Comparison of ENCODE assay signal across 34 mouse cellular contexts in genomic region chr2:80374892-80375291, GRCm38 (mm10).
"Had no signal": no experiment of that assay in that cellular context is flagged by ENCODE, and none has a peak within 500 bp of the region (broad histone marks: within the 10 kb centered on the region; RNA-seq: fewer than 3 reads in every experiment).

No protein-coding gene starts in this region.

- H3K4me1 ChIP-seq: heart, embryonic 12.5 days; heart, embryonic 13.5 days; heart, embryonic 15.5 days; hindbrain, embryonic 10.5 days; hindbrain, embryonic 12.5 days; hindbrain, embryonic 13.5 days; hindbrain, embryonic 15.5 days; intestine, embryonic 15.5 days; kidney, embryonic 15.5 days had no signal

- H3K27ac ChIP-seq: heart, embryonic 13.5 days; heart, embryonic 15.5 days; hindbrain, embryonic 10.5 days; hindbrain, embryonic 12.5 days; hindbrain, embryonic 13.5 days; hindbrain, embryonic 14.5 days; hindbrain, embryonic 15.5 days; hindbrain, postnatal 0 days; intestine, embryonic 15.5 days; kidney, embryonic 15.5 days; kidney, postnatal 0 days; layer of hippocampus, adult 2 months; left cerebral cortex, adult 2 months had no signal

- H3K4me2 ChIP-seq: heart, embryonic 11.5 days; heart, embryonic 12.5 days; heart, embryonic 13.5 days; heart, embryonic 15.5 days; hindbrain, embryonic 12.5 days; hindbrain, embryonic 13.5 days; hindbrain, embryonic 14.5 days; hindbrain, embryonic 15.5 days; intestine, embryonic 15.5 days; kidney, embryonic 15.5 days had no signal

- H3K9me3 ChIP-seq: heart, embryonic 15.5 days; hindbrain, embryonic 12.5 days; hindbrain, embryonic 13.5 days; hindbrain, embryonic 15.5 days; intestine, embryonic 15.5 days; kidney, embryonic 15.5 days had no signal

- ATAC-seq: hindbrain, postnatal 0 days; inflammation-experienced regulatory T-cells, adult 6 months; intestine, embryonic 15.5 days; intestine, embryonic 16.5 days; intestine, postnatal 0 days had no signal

- H3K4me3 ChIP-seq: heart, embryonic 12.5 days; heart, embryonic 13.5 days; heart, embryonic 15.5 days; hindbrain, embryonic 10.5 days; hindbrain, embryonic 12.5 days; hindbrain, embryonic 13.5 days; hindbrain, embryonic 15.5 days; intestine, embryonic 15.5 days; kidney, embryonic 15.5 days; layer of hippocampus, adult 2 months; left cerebral cortex, adult 2 months had no signal

- H3K36me3 ChIP-seq: heart, embryonic 12.5 days; heart, embryonic 13.5 days; heart, embryonic 15.5 days; hindbrain, embryonic 10.5 days; hindbrain, embryonic 12.5 days; hindbrain, embryonic 13.5 days; hindbrain, embryonic 15.5 days; intestine, embryonic 15.5 days; kidney, embryonic 15.5 days had no signal

- DNase-seq: heart, postnatal 10 days; heart, postnatal 14 days; heart, postnatal 36 days; heart, postnatal 4 days; kidney, adult 11 months; kidney, adult 18-20 months; kidney, adult 2 months; kidney, adult 8-10 months; kidney, adult 9 months; kidney, postnatal 10 days; kidney, postnatal 14 days; kidney, postnatal 25 days; kidney, postnatal 36 days; kidney, postnatal 4 days; layer of hippocampus, adult 9-11 months; layer of hippocampus, postnatal 36 days had no signal

- H3K27me3 ChIP-seq: heart, embryonic 12.5 days; heart, embryonic 13.5 days; heart, embryonic 15.5 days; hindbrain, embryonic 12.5 days; hindbrain, embryonic 13.5 days; hindbrain, embryonic 15.5 days; intestine, embryonic 15.5 days; kidney, embryonic 15.5 days had no signal

- H3K9ac ChIP-seq: heart, embryonic 12.5 days; heart, embryonic 13.5 days; heart, embryonic 15.5 days; hindbrain, embryonic 12.5 days; hindbrain, embryonic 13.5 days; hindbrain, embryonic 14.5 days; hindbrain, embryonic 15.5 days; intestine, embryonic 15.5 days; kidney, embryonic 15.5 days had no signal
